Mouse (Mus musculus) kidney, adult 2 months (tissue): ENCODE data around the gene Pafah1b2. TPM values are rescaled to one million over a fixed set of nuclear protein-coding genes. Genes with fewer than 3 reads are reported as not detected.

ENCODE experiments used
- DNase-seq: peaks from one replicate; pipeline ENCODE4 v3.0.0; 2021
- H3K27ac ChIP-seq: fragments of 200-500 bp; 2 replicates; pipeline ENCODE4 v1.5.1; 2012; ENCODE audit warnings: low read depth, low read length, control low read depth, inconsistent platforms; ENCODE audit not compliant: insufficient read depth
- H3K27me3 ChIP-seq: fragments of 200-500 bp; replicated peaks from 2 replicates; pipeline ENCODE4 v1.6.1; 2012; ENCODE audit warnings: mild to moderate bottlenecking, moderate library complexity, low read length, inconsistent platforms; ENCODE audit not compliant: control insufficient read depth, insufficient read depth
- H3K36me3 ChIP-seq: fragments of 200-500 bp; 2 replicates; pipeline ENCODE4 v1.6.1; 2012; ENCODE audit warnings: mild to moderate bottlenecking, moderate library complexity, low read length, inconsistent platforms; ENCODE audit not compliant: control insufficient read depth, insufficient read depth
- H3K4me1 ChIP-seq: fragments of 200-500 bp; 2 replicates; pipeline ENCODE4 v1.6.1; 2011; ENCODE audit warnings: low read length; ENCODE audit not compliant: control insufficient read depth, insufficient read depth
- H3K4me3 ChIP-seq: fragments of 200-500 bp; 2 replicates; pipeline ENCODE4 v1.5.1; 2011; ENCODE audit warnings: mild to moderate bottlenecking, low read depth, low read length, control low read depth; ENCODE audit not compliant: insufficient read depth
- CTCF ChIP-seq: fragments of 200-500 bp; conservative IDR thresholded peaks from 2 replicates; pipeline ENCODE4 v1.5.1; 2011; ENCODE audit warnings: low read depth, mild to moderate bottlenecking, control low read depth, low read length, moderate library complexity, mixed read lengths; ENCODE audit not compliant: insufficient read depth, insufficient read length
- POLR2A ChIP-seq: fragments of 200-500 bp; IDR thresholded peaks from one replicate; pipeline ENCODE4 v1.6.1; 2011; ENCODE audit warnings: low read depth, low read length, control low read depth
- WGBS: fragments of 180-500 bp; shearing (Covaris S2); methylation state at CpG from one replicate; pipeline ENCODE4 v1.1.7; 2018; 5-methylcytosine and 5-hydroxymethylcytosine counted together
- polyA plus RNA-seq: library from polyadenylated mRNA; depleted of rRNA; stranded (reverse); fragments of >200 nt; gene quantifications from 2 replicates; pipeline ENCODE4 v1.2.3, GENCODE M21; 2012; rRNA removed

Gene Pafah1b2
- polyA plus RNA-seq = 17.6 and 21.1 TPM in 2 replicates

DNA sequence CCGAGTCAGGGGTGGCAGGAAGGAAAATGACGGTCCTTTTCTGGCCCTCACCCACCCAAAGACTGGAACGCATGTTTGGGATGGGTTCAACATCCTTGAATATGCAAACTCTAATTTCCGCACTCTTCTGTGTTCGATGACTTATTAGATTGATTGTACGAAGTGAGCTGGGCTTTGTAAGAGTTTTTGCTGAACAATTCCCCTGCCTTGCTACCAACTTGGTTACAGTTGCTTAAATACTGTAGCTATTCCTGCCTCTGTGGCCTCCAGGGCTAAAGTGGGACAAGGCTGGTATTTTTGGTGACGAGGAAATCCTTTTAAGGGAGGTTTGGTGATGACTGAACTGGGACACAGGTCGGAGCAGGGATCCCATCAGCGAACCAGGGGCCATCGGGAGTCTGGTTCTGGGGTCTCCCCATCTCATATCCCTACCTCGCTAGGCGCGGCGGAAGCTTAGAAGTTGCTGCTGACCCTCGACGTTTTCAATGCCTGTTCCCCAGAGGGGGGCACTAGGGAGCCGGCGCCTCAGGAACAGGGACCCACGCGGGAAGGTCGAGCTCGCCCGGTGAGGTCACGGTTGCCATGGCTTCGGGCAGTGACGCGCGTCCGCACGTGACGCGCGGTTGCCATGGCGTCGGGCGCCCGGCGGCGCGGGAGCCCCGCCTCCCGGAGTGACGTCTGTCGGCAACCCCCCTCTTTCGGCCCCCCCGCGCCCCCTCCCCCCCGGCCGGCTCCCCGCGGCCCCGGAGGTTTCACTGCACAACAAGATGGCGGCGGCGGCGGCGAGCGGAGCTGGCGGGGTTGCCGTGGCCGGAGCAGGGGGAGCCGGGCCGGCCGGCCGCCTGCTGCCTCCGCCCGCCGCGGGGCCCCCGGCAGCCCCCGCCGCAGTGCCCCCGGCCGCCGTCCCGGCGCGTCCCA is at the start of gene Pafah1b2, which contains the start of gene Sik3:
Pafah1b2 (minus strand) TSS at position 600 of the 918 bp plus-strand sequence.
Sik3 (plus strand) TSS at position 730 of the 918 bp plus-strand sequence.
- Histone ChIP-seq H3K36me3 (no peaks in the 10 kb centered on the region), H3K4me1 (peaks cover 23% of the 10 kb centered on the region), H3K4me3 (peak within 1 kb of the TSS; percentile 100), H3K27ac (peak within 1 kb of the TSS; percentile 91), H3K27me3 (no peaks in the 10 kb centered on the region)
- DNase-seq = peak; percentile 98
- TF ChIP-seq CTCF = peak; percentile 79
- TF ChIP-seq POLR2A = no peak
- 2% methylated on average over 71 of the region's 78 CpGs for WGBS

DNA sequence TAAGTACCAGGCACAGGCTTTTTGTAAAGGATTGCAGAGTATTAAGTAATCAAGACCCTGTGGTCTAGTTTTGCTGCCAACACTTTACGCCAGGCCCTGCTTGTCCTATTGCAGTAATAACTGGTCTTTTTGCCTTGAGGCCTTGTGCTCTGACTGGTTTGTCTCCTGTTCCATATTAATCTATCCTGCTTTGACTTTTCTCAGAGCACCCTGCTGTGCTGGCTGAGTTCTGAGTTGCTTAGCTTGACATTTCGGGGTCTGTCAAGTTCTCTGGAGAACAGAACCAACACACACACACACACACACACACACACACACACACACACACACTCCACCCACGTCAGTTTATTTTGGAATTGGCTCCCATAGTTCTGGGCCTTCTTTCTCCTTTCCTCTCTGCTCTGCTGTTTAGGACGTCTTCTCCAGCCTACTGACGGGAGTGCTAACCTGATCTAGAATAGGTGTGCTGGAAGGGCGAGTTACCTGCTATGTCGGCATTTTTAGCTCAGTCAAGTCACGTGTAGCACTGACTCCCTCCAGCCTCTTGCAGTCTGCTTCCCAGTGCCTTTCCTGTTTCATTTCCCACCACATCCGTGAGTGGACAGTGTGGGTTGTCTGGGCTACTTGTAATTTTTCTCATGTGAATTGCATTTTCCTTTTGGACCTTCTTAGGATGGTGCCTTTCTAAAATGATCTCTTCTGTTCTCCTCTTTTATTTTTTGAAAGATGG is 49.4 kb upstream of the Pafah1b2 start:
- TF ChIP-seq POLR2A (no peak), CTCF (no peak)
- peaks cover 30% of the 10 kb centered on the region for H3K4me1 ChIP-seq
- WGBS = 15% methylated on average over 9 of the region's 9 CpGs
- peak; percentile 58 for DNase-seq
- H3K36me3 ChIP-seq = no peaks in the 10 kb centered on the region
- H3K27me3 ChIP-seq = no peaks in the 10 kb centered on the region
- H3K4me3 ChIP-seq = no peak overlapping the region
- peak overlapping the region; percentile 7 for H3K27ac ChIP-seq

DNA sequence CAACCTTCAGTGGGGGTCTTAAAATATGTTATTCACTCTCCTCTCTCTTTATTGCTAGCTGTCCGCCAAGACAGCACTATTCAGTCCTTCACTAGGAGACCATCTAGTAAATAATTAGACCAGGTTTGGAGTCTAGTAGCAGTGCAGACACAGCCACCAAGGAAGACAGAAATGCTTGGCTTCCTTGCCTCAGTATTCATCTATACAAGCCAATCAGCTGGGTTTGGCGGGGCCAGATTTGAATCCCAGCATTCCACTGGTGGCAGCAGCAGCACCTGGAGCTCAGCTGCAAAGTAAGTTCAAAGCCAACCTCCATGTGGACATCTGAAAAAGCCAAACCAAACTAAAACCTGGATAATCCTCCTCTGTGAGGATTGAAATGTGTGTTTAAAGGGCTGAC is 47.8 kb upstream of the Pafah1b2 start:
- H3K27me3 ChIP-seq = no peaks in the 10 kb centered on the region
- no peak for TF ChIP-seq CTCF
- TF ChIP-seq POLR2A = no peak
- peak overlapping the region; percentile 48 for H3K27ac ChIP-seq
- no peaks in the 10 kb centered on the region for H3K36me3 ChIP-seq
- H3K4me3 ChIP-seq = no peak overlapping the region
- 37% methylated on average over 2 of the region's 2 CpGs for WGBS
- peaks cover 29% of the 10 kb centered on the region for H3K4me1 ChIP-seq
- DNase-seq = peak; percentile 56

DNA sequence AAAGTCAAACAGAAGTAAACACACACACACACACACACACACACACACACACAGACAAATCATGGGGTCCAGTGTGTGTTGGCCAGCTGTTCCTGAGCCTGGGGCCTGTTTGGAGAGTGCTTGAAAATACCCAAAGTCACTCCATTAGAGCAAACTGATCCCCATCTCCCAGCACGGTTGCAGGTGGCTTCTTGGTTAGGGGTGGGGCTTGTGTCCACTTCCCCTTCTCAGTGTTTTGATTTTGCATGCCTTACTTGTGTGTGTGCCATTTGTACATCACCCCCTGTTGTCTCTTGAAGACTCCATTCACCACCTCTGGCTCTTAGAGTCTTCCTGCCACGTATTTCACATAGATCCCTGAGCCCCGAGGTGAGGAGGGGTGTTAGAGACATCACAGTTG is 45.6 kb upstream of the Pafah1b2 start:
- H3K4me1 ChIP-seq = peaks cover 33% of the 10 kb centered on the region
- H3K27me3 ChIP-seq = no peaks in the 10 kb centered on the region
- no peak for TF ChIP-seq POLR2A
- no peak for TF ChIP-seq CTCF
- H3K4me3 ChIP-seq = no peak overlapping the region
- DNase-seq = no peak
- no peak overlapping the region for H3K27ac ChIP-seq
- H3K36me3 ChIP-seq = no peaks in the 10 kb centered on the region
- 81% methylated on average over 3 of the region's 3 CpGs for WGBS

DNA sequence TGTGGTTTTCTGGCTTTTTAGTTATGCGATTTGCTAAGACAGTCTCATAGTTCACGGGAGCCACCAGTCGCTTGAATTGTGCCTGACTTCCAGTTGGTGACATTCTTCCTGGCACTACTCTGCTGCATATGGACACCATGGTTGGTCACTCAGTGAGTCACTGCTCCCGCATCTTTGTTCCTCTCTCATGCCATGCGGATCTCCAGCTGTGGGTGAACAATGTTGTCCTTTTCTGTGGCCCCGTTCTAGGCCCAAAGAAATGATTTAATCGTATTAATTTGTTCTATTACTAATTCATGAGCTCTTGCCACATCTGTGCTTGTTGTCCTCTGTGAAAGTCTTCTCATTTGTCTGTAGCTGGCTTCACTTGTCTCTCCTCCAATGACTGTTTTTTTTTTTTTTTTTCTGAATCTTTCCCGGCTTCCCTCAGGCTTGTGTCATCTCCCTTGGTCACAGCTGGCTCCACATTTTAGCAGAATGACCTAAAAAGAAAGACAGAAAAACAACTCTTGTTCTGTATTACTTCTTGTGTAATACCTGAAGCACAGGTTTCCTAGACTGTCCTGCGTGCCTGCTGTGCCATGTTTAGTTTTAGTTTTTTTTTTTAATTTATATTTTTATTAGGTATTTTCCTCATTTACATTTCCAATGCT is 40.6 kb upstream of the Pafah1b2 start:
- no peak for DNase-seq
- WGBS = 78% methylated on average over 9 of the region's 9 CpGs
- no peaks in the 10 kb centered on the region for H3K27me3 ChIP-seq
- no peak overlapping the region for H3K27ac ChIP-seq
- H3K36me3 ChIP-seq = no peaks in the 10 kb centered on the region
- TF ChIP-seq POLR2A = no peak
- no peak for TF ChIP-seq CTCF
- H3K4me1 ChIP-seq = peaks cover 16% of the 10 kb centered on the region
- H3K4me3 ChIP-seq = no peak overlapping the region

DNA sequence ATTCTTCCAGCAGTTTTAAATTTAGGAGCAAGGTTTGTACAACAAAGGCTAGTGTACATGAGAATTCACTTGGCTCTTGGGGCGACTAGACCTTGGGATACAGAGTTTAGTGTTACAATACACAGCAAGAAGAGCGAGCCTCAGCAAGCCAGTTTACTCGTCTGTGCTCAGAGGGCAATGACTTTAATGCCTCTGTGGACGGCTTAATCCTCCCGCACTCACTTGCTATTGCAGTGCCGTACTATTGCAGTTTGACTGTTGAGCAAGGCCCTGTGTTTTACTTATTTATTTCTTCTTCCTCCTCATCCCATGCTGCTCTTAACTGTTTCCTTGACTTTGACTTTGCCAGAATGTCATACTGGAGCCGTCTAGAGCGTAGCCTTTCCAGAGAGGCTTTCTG is 37.7 kb upstream of the Pafah1b2 start:
- DNase-seq = no peak
- Histone ChIP-seq H3K36me3 (no peaks in the 10 kb centered on the region), H3K27me3 (no peaks in the 10 kb centered on the region), H3K27ac (peak overlapping the region; percentile 1; the same call in 1 of the 2 replicates), H3K4me3 (no peak overlapping the region), H3K4me1 (peaks cover 21% of the 10 kb centered on the region)
- TF ChIP-seq CTCF (no peak), POLR2A (no peak)
- WGBS = 50% methylated on average over 8 of the region's 8 CpGs

DNA sequence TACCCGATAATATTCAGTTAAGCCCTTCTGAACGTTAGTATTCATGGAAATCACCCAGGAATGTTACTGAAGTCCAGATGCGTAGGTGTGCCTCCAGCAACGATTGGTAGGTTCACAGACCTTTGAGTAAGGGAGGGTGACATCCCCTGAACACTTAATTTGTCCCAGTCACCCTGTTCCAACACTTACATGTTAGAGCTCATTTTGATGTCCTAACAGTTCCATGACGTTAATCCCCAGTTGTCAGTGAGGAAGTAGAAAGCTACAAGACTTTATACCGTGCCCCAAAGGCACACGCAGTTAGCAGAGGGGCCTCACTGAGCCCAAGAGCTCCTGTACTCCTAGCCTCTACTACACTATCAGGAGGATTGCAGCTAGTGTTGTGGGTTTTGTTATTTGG is 37.0 kb upstream of the Pafah1b2 start:
- WGBS = 47% methylated on average over 7 of the region's 7 CpGs
- DNase-seq = no peak
- no peak overlapping the region for H3K4me3 ChIP-seq
- TF ChIP-seq CTCF = no peak
- no peak for TF ChIP-seq POLR2A
- no peak overlapping the region for H3K27ac ChIP-seq
- H3K4me1 ChIP-seq = peaks cover 20% of the 10 kb centered on the region
- H3K27me3 ChIP-seq = no peaks in the 10 kb centered on the region
- H3K36me3 ChIP-seq = no peaks in the 10 kb centered on the region
